Comparison of ENCODE assay signal across 25 mouse cellular contexts in the genomic region with DNA sequence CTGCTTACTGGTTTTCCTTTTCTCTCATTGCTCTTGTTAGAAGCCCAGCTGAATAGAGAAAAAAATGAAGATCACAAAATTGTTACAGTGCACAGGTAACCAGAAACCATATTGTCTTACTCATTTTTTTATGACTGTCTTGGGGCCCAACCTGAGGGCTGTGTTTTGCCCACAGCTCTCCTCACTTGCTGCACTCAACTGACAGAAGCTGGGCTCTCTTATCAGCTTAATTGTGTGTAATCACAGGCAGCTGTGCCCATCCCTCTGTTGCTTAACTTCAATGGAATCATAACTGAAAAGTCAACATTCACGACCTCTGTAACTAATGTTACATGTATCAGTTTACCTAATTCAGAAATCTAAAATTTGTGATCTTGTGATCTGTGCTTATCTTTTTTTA.
DNase-seq lines count a peak whose midpoint lies in the region; ATAC-seq and TF ChIP-seq lines count a peak whose summit lies in the region.
"Had no signal": no experiment of that assay in that cellular context is flagged by ENCODE, and none has a peak within 500 bp of the region (broad histone marks: within the 10 kb centered on the region; RNA-seq: fewer than 3 reads in every experiment).

No protein-coding gene starts in this region.

- H3K36me3 ChIP-seq in C2C12 (ENCODE audit: control insufficient read depth, insufficient read depth) = no peaks in the 10 kb centered on the region
- no peaks in the 10 kb centered on the region for H3K36me3 ChIP-seq in intestine, embryonic 14.5 days (ENCODE audit: control insufficient read depth, insufficient read depth, low read length)
- H3K36me3 ChIP-seq in intestine, embryonic 16.5 days (ENCODE audit: control insufficient read depth, insufficient read depth, low read length) = no peaks in the 10 kb centered on the region
- H3K36me3 ChIP-seq: embryonic facial prominence, embryonic 13.5 days; embryonic facial prominence, embryonic 15.5 days; forebrain, embryonic 10.5 days; forebrain, embryonic 12.5 days had no signal

- H3K27ac ChIP-seq in intestine, embryonic 14.5 days (ENCODE audit: low read depth) = no peak overlapping the region
- no peak overlapping the region for H3K27ac ChIP-seq in intestine, embryonic 16.5 days (ENCODE audit: low read length)
- H3K27ac ChIP-seq: embryonic facial prominence, embryonic 13.5 days; embryonic facial prominence, embryonic 15.5 days; forebrain, embryonic 10.5 days; forebrain, embryonic 12.5 days had no signal

- ATAC-seq in intestine, embryonic 14.5 days (replicated peaks; ENCODE audit: low FRiP score, low TSS enrichment, low read depth) = peak; percentile 66; the same call in 1 of the 2 replicates
- ATAC-seq in intestine, embryonic 16.5 days = peak; percentile 94
- ATAC-seq in megakaryocyte-erythroid progenitor cell, adult 5-6 weeks (replicated peaks; ENCODE audit: low FRiP score, low TSS enrichment, poor library complexity, severe bottlenecking) = 0 out of 2 replicates have a peak, but pooled peaks have one; percentile 63
- ATAC-seq: activated CD4-positive, CD25-positive, alpha-beta regulatory T cell, adult 4 months; forebrain, embryonic 14.5 days; forebrain, embryonic 16.5 days; Patski had no signal

- H3K9me3 ChIP-seq in intestine, embryonic 14.5 days (ENCODE audit: control insufficient read depth, low read length) = no peaks in the 10 kb centered on the region
- H3K9me3 ChIP-seq in intestine, embryonic 16.5 days (ENCODE audit: control insufficient read depth, low read length) = no peaks in the 10 kb centered on the region
- H3K9me3 ChIP-seq: embryonic facial prominence, embryonic 13.5 days; embryonic facial prominence, embryonic 15.5 days; forebrain, embryonic 10.5 days; forebrain, embryonic 12.5 days had no signal

- H3K9ac ChIP-seq in intestine, embryonic 14.5 days (ENCODE audit: low read length) = no peak overlapping the region
- H3K9ac ChIP-seq in intestine, embryonic 16.5 days (ENCODE audit: low read depth, low read length) = no peak overlapping the region
- H3K9ac ChIP-seq: embryonic facial prominence, embryonic 13.5 days; embryonic facial prominence, embryonic 15.5 days; forebrain, embryonic 12.5 days had no signal

- H3K79me3 ChIP-seq in C2C12 (ENCODE audit: low read depth) = no peaks in the 10 kb centered on the region

- H3K4me2 ChIP-seq in intestine, embryonic 14.5 days (ENCODE audit: low read length) = no peak overlapping the region
- no peak overlapping the region for H3K4me2 ChIP-seq in intestine, embryonic 16.5 days (ENCODE audit: low read depth, low read length)
- H3K4me2 ChIP-seq: embryonic facial prominence, embryonic 13.5 days; embryonic facial prominence, embryonic 15.5 days; forebrain, embryonic 12.5 days had no signal

- no peak overlapping the region for H3K4me3 ChIP-seq in C2C12 (ENCODE audit: insufficient read depth, poor library complexity, severe bottlenecking)
- no peak overlapping the region for H3K4me3 ChIP-seq in intestine, embryonic 14.5 days (ENCODE audit: low read depth, low read length)
- H3K4me3 ChIP-seq in intestine, embryonic 16.5 days (ENCODE audit: low read length) = no peak overlapping the region
- H3K4me3 ChIP-seq: embryonic facial prominence, embryonic 13.5 days; embryonic facial prominence, embryonic 15.5 days; erythroblast, embryonic 14.5 days; forebrain, embryonic 10.5 days; forebrain, embryonic 12.5 days had no signal

- no peak overlapping the region for H3ac ChIP-seq in C2C12 (ENCODE audit: control insufficient read depth, insufficient read length, low read depth)

- no peaks in the 10 kb centered on the region for H3K27me3 ChIP-seq in C2C12 (ENCODE audit: control insufficient read depth, insufficient read depth, insufficient read length)
- H3K27me3 ChIP-seq in intestine, embryonic 14.5 days (replicated peaks; ENCODE audit: control insufficient read depth, insufficient read depth, low read length) = no peaks in the 10 kb centered on the region
- H3K27me3 ChIP-seq in intestine, embryonic 16.5 days (replicated peaks; ENCODE audit: control insufficient read depth, insufficient read depth, low read length) = no peaks in the 10 kb centered on the region
- H3K27me3 ChIP-seq: embryonic facial prominence, embryonic 13.5 days; embryonic facial prominence, embryonic 15.5 days; forebrain, embryonic 12.5 days; Patski had no signal

- DNase-seq in intestine, embryonic 14.5 days (ENCODE audit: low spot score) = no peak
- no peak for DNase-seq in lung, postnatal 25 days (ENCODE audit: low spot score)
- DNase-seq in adrenal gland, postnatal 14 days = no peak
- DNase-seq in B cell, adult 2 months = no peak
- DNase-seq: adrenal gland, adult 8-10 months; adrenal gland, postnatal 25 days; cerebellum, adult 11 months; cerebellum, adult 18-20 months; cerebellum, adult 8-10 months; cerebellum, adult 9-11 months; cerebellum, postnatal 14 days; cerebellum, postnatal 36 days; embryo, embryonic 11 days had no signal

- 67% methylated on average over 1 of the region's 1 CpGs for WGBS in intestine, embryonic 14.5 days
- 54% methylated on average over 1 of the region's 1 CpGs for WGBS in intestine, embryonic 16.5 days

- H3K79me2 ChIP-seq in C2C12 (ENCODE audit: control insufficient read depth, insufficient read depth) = no peaks in the 10 kb centered on the region

- H3K4me1 ChIP-seq in intestine, embryonic 14.5 days (replicated peaks; ENCODE audit: control insufficient read depth, insufficient read depth, low read length) = no peaks in the 10 kb centered on the region
- H3K4me1 ChIP-seq in intestine, embryonic 16.5 days (ENCODE audit: control insufficient read depth, insufficient read depth, low read length) = peaks cover 3% of the 10 kb centered on the region
- H3K4me1 ChIP-seq: embryonic facial prominence, embryonic 13.5 days; embryonic facial prominence, embryonic 15.5 days; forebrain, embryonic 10.5 days; forebrain, embryonic 12.5 days had no signal

- TF ChIP-seq CTCF in C2C12 (IDR thresholded peaks at IDR 0.05; ENCODE audit: control insufficient read depth, insufficient read depth, insufficient read length) = no peak

TF ChIP-seq in C2C12, 6 proteins besides CTCF, POLR2A, EP300 and RAD21:
- no peak for TF ChIP-seq MAX (IDR thresholded peaks at IDR 0.05)
- TF ChIP-seq MYOD1 (IDR thresholded peaks at IDR 0.05; ENCODE audit: control insufficient read depth, insufficient read length, low read depth) = peak; percentile 38
- no peak for TF ChIP-seq MYOG (IDR thresholded peaks at IDR 0.05; ENCODE audit: control insufficient read depth, extremely low read depth, insufficient read length)
- TF ChIP-seq FOSL1 (IDR thresholded peaks at IDR 0.05; ENCODE audit: insufficient read depth, low read length, poor library complexity, severe bottlenecking) = no peak
- no peak for TF ChIP-seq USF1 (IDR thresholded peaks at IDR 0.05; ENCODE audit: low read depth)
- no peak for TF ChIP-seq CEBPB (IDR thresholded peaks at IDR 0.05; ENCODE audit: low read depth)
